Mouse (Mus musculus) mature B cell (primary cell): ENCODE data around the gene Rgl2.
"Not testable (repeated sequence)": the region's sequence is repeated elsewhere in the genome, so short reads cannot be mapped to it uniquely, and the experiment has no call there.

ENCODE experiments used
- in situ Hi-C: fragments of 300-500 bp; cut with MboI; formaldehyde crosslinking; loops from 2 replicates; pipeline ENCODE4 v1.14.3; 2019

Rgl2 gene

GRCm38 (mm10) chr17:33948905-33949537 lies 19.7 kb downstream of the Rgl2 start:
- in situ Hi-C loops = no loop called here

DNA sequence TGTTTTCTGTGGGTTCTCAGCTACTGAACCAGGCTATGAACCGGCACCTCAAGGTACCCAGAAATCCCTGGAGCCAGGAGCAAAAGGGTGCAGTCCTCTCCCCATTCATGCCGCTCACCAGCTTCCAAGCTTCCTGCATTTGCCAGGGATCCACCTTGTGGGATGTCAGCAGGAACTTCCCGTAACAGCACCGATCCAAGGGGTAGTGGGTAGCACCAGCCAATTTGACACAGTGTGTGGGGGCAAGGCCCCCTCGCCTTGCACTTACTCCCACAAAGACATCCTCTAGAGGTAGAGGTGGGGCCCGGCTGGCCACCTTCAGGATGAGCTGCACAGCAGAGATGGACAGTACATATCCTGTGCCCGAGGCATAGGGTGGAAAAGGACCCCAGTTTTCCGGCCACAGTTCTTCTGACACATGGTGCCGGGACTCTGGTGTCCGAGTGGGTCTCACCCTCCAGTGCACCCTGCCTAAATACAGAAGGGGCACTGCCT lies 20.8 kb downstream of the Rgl2 start:
- in situ Hi-C loops = no loop called here

GRCm38 (mm10) chr17:33951021-33951946 lies 21.9 kb downstream of the Rgl2 start, which contains the start of gene B3galt4:
TSS of gene B3galt4 (minus strand) at chr17:33951488.
- in situ Hi-C loops = no loop called here

GRCm38 (mm10) chr17:33952015-33952414 lies 22.7 kb downstream of the Rgl2 start:
- in situ Hi-C loops = not testable (repeated sequence)

DNA sequence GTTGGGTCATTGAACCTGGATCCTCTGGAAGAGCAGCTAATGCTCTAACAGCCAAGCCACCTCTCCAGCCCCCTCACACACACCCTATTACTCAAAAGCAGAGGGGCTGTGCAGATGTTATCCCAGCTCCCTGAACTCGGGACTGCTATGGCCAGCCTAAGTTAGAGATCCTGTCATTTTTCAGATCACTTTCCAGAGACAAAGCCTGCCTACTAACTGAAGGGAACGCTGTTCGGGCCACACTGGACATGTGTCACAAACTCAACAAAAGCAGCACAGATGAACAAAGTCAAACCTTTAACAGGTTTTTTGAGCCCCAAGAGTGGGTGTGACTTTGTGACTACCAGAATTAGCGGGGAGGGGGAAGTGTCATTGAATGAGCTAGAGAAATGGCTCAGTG lies 23.5 kb downstream of the Rgl2 start:
- in situ Hi-C loops = no loop called here

- in situ Hi-C loops = no loop called here
Measured at GRCm38 (mm10) chr17:33953310-33953709, 24.0 kb downstream of the Rgl2 start.

- in situ Hi-C loops = no loop called here
Measured at GRCm38 (mm10) chr17:33953961-33954565, 24.7 kb downstream of the Rgl2 start.

GRCm38 (mm10) chr17:33954646-33955554 lies 25.6 kb downstream of the Rgl2 start:
- in situ Hi-C loops = no loop called here

GRCm38 (mm10) chr17:33955555-33956214 lies 26.3 kb downstream of the Rgl2 start, which contains the start of the genes Vps52 and Rps18:
TSS of gene Vps52 (plus strand) at chr17:33955812.
TSS of gene Rps18 (minus strand) at chr17:33956001.
- in situ Hi-C loops = no loop called here

DNA sequence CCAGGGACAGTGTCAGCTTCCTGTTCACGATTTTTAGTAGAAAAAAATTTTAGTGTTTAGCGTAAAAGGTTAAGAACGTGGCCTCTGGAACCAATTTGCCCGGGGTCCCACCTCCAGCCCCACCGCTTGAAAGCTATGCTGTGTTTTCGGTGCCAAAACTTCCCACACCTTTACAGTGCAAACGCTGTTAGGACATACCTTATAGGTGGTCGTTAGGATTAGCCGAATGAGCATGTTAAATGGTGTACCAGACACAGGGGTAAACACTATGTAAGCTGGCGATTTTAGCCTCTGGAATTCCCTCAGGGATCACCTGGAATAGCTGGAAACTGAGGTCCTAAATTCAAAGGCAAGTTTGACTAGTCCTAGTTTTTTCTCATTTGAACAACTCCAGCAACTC lies 27.0 kb downstream of the Rgl2 start:
- in situ Hi-C loops = no loop called here

- in situ Hi-C loops = no loop called here
Measured at GRCm38 (mm10) chr17:33957493-33957892, 28.1 kb downstream of the Rgl2 start.

- in situ Hi-C loops = no loop called here
Measured at GRCm38 (mm10) chr17:33958451-33958850, 29.1 kb downstream of the Rgl2 start.

DNA sequence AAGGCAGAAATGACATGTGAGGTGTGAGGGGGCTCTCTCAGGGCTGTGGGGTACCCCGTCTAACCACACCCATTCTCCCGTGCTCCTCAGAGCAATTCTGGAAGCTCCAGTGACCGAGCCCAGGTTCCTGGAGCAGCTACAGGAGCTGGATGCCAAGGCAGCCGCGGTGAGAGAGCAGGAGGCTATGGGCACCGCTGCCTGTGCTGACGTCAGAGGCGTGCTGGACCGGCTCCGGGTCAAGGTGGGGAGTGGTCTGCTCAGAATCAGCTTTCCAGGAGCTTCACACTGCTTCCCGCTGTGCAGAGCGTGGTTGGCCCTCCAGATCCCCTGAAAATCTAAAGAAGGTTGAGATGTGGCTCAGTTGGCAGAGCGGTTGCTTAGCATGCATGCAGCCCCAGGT lies 29.8 kb downstream of the Rgl2 start:
- in situ Hi-C loops = no loop called here

GRCm38 (mm10) chr17:33959948-33960347 lies 30.6 kb downstream of the Rgl2 start:
- in situ Hi-C loops = no loop called here

- in situ Hi-C loops = no loop called here
Measured at GRCm38 (mm10) chr17:33962876-33963275, 33.5 kb downstream of the Rgl2 start.

DNA sequence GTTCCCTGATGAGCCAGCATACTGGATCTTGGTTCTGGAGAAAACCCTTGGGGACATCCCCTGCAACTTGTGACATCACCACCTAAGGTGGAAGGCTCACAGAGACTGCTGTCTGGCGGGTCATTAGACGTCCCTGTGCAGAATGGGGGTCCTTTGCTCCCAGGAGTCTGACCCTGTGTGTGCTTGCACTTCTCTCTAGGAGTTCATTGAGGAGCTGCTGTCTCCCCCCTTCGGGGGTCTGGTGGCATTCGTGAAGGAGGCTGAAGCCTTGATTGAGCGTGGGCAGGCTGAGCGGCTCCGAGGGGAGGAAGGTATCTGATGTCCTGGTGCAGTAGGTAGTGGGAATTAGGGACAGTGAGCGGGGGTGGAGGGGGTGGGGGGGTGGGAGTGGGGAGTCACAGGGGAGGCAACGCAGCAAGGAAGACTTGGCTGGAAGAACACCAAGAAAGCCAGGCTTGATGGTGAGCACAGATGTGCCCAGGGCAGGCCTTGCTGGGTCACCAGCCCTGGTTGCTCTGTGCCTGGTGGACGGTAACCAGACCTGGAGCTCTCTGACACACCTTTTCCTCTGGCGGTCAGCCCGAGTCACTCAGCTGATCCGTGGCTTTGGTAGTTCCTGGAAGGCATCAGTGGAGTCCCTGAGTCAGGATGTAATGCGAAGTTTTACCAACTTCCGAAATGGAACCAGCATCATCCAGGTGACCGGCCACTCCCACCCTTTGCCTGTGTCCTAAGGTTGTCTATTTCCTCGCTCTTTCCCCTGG lies 35.9 kb downstream of the Rgl2 start:
- in situ Hi-C loops = no loop called here

GRCm38 (mm10) chr17:33965846-33966550 lies 36.7 kb downstream of the Rgl2 start:
- in situ Hi-C loops = no loop called here

GRCm38 (mm10) chr17:33968489-33968888 lies 39.1 kb downstream of the Rgl2 start:
- in situ Hi-C loops = no loop called here

GRCm38 (mm10) chr17:33968927-33969326 lies 39.6 kb downstream of the Rgl2 start:
- in situ Hi-C loops = no loop called here
